Mouse (Mus musculus) heart, embryonic 11.5 days (tissue): ENCODE measurements around the gene Cpeb3. TPM values are rescaled to one million over a fixed set of nuclear protein-coding genes. Genes with fewer than 3 reads are reported as not detected.

ENCODE experiments used
- ATAC-seq: fragments of 200-750 bp; cut with Nextera tagmentation; replicated peaks from 2 replicates; pipeline ENCODE4 v1.8.0; 2017; ENCODE audit warnings: moderate library complexity; ENCODE audit not compliant: insufficient number of reproducible peaks, low FRiP score, low TSS enrichment
- H3K27ac ChIP-seq: fragments of 300-500 bp; sonication (generic); 2 replicates; pipeline ENCODE4 v1.5.1; 2014; ENCODE audit warnings: mild to moderate bottlenecking, low read depth, low read length
- H3K27me3 ChIP-seq: fragments of 300-500 bp; sonication (generic); 2 replicates; pipeline ENCODE4 v1.6.1; 2014; ENCODE audit warnings: mild to moderate bottlenecking, low read length, mixed read lengths; ENCODE audit not compliant: control insufficient read depth, insufficient read depth
- H3K36me3 ChIP-seq: fragments of 300-500 bp; sonication (generic); 2 replicates; pipeline ENCODE4 v1.6.1; 2014; ENCODE audit warnings: mild to moderate bottlenecking, low read length, moderate library complexity, mixed read lengths; ENCODE audit not compliant: control insufficient read depth, insufficient read depth
- H3K4me1 ChIP-seq: fragments of 300-500 bp; sonication (generic); 2 replicates; pipeline ENCODE4 v1.6.1; 2014; ENCODE audit warnings: low read length; ENCODE audit not compliant: control insufficient read depth, insufficient read depth
- H3K4me2 ChIP-seq: fragments of 300-500 bp; sonication (generic); 2 replicates; pipeline ENCODE4 v1.6.1; 2014; ENCODE audit warnings: mild to moderate bottlenecking, moderate library complexity
- H3K4me3 ChIP-seq: fragments of 300-500 bp; sonication (generic); 2 replicates; pipeline ENCODE4 v1.5.1; 2014; ENCODE audit warnings: low read depth, low read length
- H3K9ac ChIP-seq: fragments of 300-500 bp; sonication (generic); 2 replicates; pipeline ENCODE4 v1.6.1; 2014; ENCODE audit warnings: mild to moderate bottlenecking, low read depth, low read length, moderate library complexity
- H3K9me3 ChIP-seq: fragments of 300-500 bp; sonication (generic); replicated peaks from 2 replicates; pipeline ENCODE4 v1.6.1; 2016; ENCODE audit warnings: low read length; ENCODE audit not compliant: control insufficient read depth
- WGBS: fragments of 180-500 bp; shearing (Covaris S2); extraction: QIAGEN DNeasy Blood & Tissue Kit; methylation state at CpG from one replicate; pipeline ENCODE4 v1.1.7; 2014; ENCODE audit not compliant: insufficient replicate concordance; 5-methylcytosine and 5-hydroxymethylcytosine counted together
- polyA plus RNA-seq: library from polyadenylated mRNA; unstranded; fragments of >200 nt; fragmentation: Nextera tagmentation; extraction: Ambion mirVana; gene quantifications from 2 replicates; pipeline ENCODE4 v1.2.1, GENCODE M21; 2014

Cpeb3 gene
- polyA plus RNA-seq, 1 experiment from 2014 or later = 4.4 TPM

DNA sequence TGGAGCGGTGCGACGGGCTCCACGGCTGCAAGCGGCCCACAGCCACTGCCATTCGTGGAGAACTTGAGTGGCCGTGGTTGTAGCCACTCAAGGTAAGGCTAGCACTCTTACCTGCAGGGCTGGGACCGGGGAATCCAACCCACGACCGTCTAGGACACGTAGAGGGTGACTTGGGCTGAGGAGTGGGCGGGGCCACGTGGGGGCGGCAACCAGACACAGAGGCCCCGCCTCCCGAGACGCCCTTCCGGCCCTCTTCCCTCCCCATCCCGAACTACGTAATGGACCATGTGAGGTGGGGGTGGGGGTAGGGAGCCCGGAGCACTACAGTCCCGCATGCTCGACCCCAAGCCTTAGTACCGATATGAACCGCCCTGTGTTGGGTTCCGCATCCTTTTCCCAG is 190.0 kb downstream of the Cpeb3 start:
- H3K27me3 ChIP-seq = no peaks in the 10 kb centered on the region
- H3K4me2 ChIP-seq = peak overlapping the region; percentile 85
- WGBS = under 1% methylated on average over 26 of the region's 26 CpGs
- no peak overlapping the region for H3K27ac ChIP-seq
- peaks cover 4% of the 10 kb centered on the region; the same call in 1 of the 2 replicates for H3K4me1 ChIP-seq
- H3K36me3 ChIP-seq = peaks cover 3% of the 10 kb centered on the region; the same call in 1 of the 2 replicates
- H3K4me3 ChIP-seq = peak overlapping the region; percentile 52
- 0 out of 2 replicates have a peak, but pooled peaks cover 2% of the 10 kb centered on the region for H3K9me3 ChIP-seq
- H3K9ac ChIP-seq = peak overlapping the region; percentile 69
- ATAC-seq = peak; percentile 87

DNA sequence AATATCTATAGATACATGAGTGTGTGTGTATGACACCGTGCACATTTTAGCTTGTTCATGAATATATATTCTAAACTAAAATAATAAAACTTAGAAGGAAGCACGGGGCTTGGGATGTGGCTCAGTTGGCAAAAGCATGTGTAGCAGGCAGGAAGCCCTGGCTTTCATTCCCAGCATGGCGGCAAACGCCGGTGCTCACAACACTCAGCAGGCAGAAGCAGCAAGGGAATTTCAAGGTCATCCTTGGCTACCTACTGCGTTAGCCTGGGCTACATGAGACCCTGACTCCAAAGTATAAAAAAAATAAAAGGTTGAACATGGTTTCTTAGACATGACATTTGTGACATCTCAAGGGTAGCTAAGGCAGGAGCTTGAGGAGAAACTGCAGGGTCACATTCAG is 191.5 kb downstream of the Cpeb3 start:
- Histone ChIP-seq H3K36me3 (peaks cover 11% of the 10 kb centered on the region), H3K4me1 (peaks cover 4% of the 10 kb centered on the region; the same call in 1 of the 2 replicates), H3K4me2 (no peak overlapping the region), H3K27ac (no peak overlapping the region), H3K4me3 (no peak overlapping the region), H3K9me3 (0 out of 2 replicates have a peak, but pooled peaks cover 2% of the 10 kb centered on the region), H3K27me3 (no peaks in the 10 kb centered on the region), H3K9ac (no peak overlapping the region)
- ATAC-seq = no peak
- 86% methylated on average over 6 of the region's 6 CpGs for WGBS

DNA sequence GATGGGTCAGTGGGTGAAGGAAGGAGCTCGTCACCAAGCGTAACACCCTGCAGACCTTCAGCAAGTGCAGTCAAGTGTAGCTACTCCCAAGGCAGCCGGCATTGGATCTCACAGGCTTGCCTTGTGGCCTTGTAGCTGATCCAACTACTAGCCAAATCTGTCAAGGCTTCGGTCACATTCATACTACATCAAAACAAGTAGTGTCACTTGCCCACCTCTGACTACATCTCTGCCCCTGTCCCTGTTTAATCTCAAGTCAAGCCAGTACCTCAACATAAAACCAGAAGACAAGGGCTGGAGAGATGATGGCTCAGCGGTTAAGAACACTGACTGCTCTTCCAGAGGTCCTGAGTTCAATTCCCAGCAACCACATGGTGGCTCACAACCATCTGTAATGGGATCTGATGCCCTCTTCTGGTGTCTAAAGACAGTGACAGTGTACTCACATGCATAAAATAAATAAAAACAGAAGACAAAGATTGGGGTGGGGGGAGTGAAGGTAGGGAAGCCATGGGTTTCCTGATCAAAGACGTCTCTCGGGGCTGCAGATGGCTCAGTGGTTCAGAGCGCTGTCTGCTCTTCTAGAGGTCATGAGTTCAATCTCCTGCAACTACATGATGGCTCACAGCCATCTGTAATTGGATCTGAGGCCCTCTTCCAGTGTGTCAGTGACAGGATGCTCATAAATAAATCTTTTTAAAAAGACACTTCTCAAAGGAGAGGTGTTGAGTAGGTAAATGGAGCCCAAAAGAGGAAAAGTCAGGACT is 194.0 kb downstream of the Cpeb3 start:
- no peak overlapping the region for H3K9ac ChIP-seq
- no peak overlapping the region for H3K4me2 ChIP-seq
- H3K27me3 ChIP-seq = no peaks in the 10 kb centered on the region
- no peak for ATAC-seq
- H3K27ac ChIP-seq = no peak overlapping the region
- 0 out of 2 replicates have a peak, but pooled peaks cover 2% of the 10 kb centered on the region for H3K9me3 ChIP-seq
- H3K4me3 ChIP-seq = no peak overlapping the region
- H3K36me3 ChIP-seq = peaks cover 27% of the 10 kb centered on the region
- H3K4me1 ChIP-seq = no peaks in the 10 kb centered on the region
- WGBS = 88% methylated on average over 8 of the region's 8 CpGs

DNA sequence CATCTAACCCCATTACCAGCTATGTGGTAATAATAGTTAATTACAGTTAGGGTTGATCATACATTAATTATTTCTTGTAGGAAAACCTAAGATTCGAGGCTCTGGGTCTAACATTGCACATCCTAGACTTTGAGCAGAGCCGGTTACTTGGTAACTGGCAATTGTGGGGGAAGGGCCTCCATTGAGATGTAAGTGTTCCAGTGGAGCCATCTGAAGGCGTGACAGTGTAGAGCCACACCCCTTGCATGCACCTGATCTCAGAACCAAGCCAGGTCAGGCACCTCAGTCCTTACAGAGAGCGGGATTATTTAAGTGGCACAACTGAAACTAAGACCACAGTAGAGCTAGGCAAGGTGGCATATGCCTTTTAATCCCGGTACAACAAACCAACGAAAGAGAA is 194.9 kb downstream of the Cpeb3 start:
- no peaks in the 10 kb centered on the region for H3K4me1 ChIP-seq
- WGBS = 92% methylated on average over 6 of the region's 6 CpGs
- ATAC-seq = no peak

DNA sequence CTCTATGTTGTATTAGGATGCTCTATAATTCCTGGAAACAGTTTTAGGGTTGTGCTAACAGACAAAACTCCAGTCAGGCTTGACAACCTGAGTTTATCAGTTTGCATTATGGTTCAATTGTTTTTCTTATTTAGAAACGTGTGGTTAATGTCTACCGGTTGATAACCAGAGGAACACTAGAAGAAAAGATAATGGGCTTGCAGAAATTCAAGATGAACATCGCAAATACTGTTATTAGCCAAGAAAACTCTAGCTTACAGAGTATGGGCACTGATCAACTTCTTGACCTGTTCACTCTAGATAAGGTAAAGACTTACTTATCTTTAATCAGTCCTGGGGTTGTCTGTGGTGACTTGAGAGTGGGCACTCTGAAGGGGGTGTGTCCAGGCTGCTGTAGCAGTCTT is 198.5 kb downstream of the Cpeb3 start:
- WGBS = 73% methylated on average over 3 of the region's 3 CpGs
- Histone ChIP-seq H3K4me3 (no peak overlapping the region), H3K9me3 (no peaks in the 10 kb centered on the region), H3K9ac (no peak overlapping the region), H3K36me3 (peaks cover 40% of the 10 kb centered on the region), H3K4me2 (no peak overlapping the region), H3K27ac (no peak overlapping the region), H3K4me1 (no peaks in the 10 kb centered on the region), H3K27me3 (no peaks in the 10 kb centered on the region)
- no peak for ATAC-seq

More for the DNA sequence above, 194.9 kb downstream of the Cpeb3 start:
- H3K27ac ChIP-seq = no peak overlapping the region
- no peak overlapping the region for H3K4me3 ChIP-seq
- 0 out of 2 replicates have a peak, but pooled peaks cover 2% of the 10 kb centered on the region for H3K9me3 ChIP-seq
- H3K4me2 ChIP-seq = no peak overlapping the region
- H3K36me3 ChIP-seq = peaks cover 27% of the 10 kb centered on the region
- no peak overlapping the region for H3K9ac ChIP-seq
- no peaks in the 10 kb centered on the region for H3K27me3 ChIP-seq

DNA sequence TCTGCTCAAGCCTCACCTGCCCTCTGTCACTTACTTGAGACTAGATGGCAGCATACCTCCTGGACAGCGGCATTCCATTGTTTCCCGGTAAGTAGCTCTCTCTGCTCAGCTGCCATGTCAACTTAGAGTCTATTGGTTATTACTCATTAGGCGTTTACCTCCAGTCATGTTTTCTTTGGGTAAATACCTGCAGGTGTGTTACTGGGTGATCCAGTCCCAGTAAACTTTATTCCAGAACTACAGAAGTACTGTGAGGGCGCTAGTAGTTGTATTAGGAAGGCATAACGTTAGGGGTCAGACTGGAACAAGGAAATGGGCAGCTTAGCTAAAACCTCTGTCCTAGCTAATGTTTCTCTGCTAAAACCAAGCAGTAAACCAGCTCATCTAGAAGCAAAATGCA is 203.8 kb downstream of the Cpeb3 start:
- H3K9me3 ChIP-seq = no peaks in the 10 kb centered on the region
- H3K4me3 ChIP-seq = no peak overlapping the region
- 90% methylated on average over 5 of the region's 5 CpGs for WGBS
- no peak for ATAC-seq
- H3K27ac ChIP-seq = no peak overlapping the region
- H3K27me3 ChIP-seq = no peaks in the 10 kb centered on the region
- H3K9ac ChIP-seq = no peak overlapping the region
- H3K36me3 ChIP-seq = peaks cover 29% of the 10 kb centered on the region
- H3K4me2 ChIP-seq = no peak overlapping the region
- no peaks in the 10 kb centered on the region for H3K4me1 ChIP-seq

Other genes with a start within 250 kb of the Cpeb3 start
- gene March5, start 1.1 kb downstream of the Cpeb3 start, polyA plus RNA-seq = 89.6 and 96.3 TPM in 2 replicates
- 54.7 and 56.9 TPM in 2 replicates for gene Ide, start 129.3 kb upstream of the Cpeb3 start, polyA plus RNA-seq
- 54.1 and 56.6 TPM in 2 replicates for gene Kif11, start 167.8 kb upstream of the Cpeb3 start, polyA plus RNA-seq
- gene Hhex, start 226.2 kb upstream of the Cpeb3 start, polyA plus RNA-seq = 10.9 and 13.4 TPM in 2 replicates